Mouse (Mus musculus) spleen, adult 12 weeks (tissue): ENCODE data around the gene Hc.

Experiments
- DNase-seq: peaks from one replicate; pipeline ENCODE4 v3.0.0; 2022; ENCODE audit warnings: low spot score

Gene Hc

GRCm38 (mm10) chr2:35057243-35057642 lies 4.0 kb downstream of the Hc start:
- DNase-seq: no peak

GRCm38 (mm10) chr2:35048851-35049250 lies 12.4 kb downstream of the Hc start:
- no peak for DNase-seq

- no peak for DNase-seq
Measured at GRCm38 (mm10) chr2:35044956-35045355, 16.3 kb downstream of the Hc start.

- no peak for DNase-seq
Measured at GRCm38 (mm10) chr2:35038580-35039375, 22.5 kb downstream of the Hc start.

- no peak for DNase-seq
Measured at GRCm38 (mm10) chr2:35024646-35025154, 36.5 kb downstream of the Hc start.

GRCm38 (mm10) chr2:35021806-35022205 lies 39.4 kb downstream of the Hc start:
- DNase-seq: no peak

GRCm38 (mm10) chr2:35015861-35016260 lies 45.4 kb downstream of the Hc start:
- DNase-seq: no peak

- no peak for DNase-seq
Measured at GRCm38 (mm10) chr2:35011649-35012048, 49.6 kb downstream of the Hc start.

- no peak for DNase-seq
Measured at GRCm38 (mm10) chr2:34998956-34999355, 62.3 kb downstream of the Hc start.

GRCm38 (mm10) chr2:34996506-34996905 lies 64.7 kb downstream of the Hc start:
- no peak for DNase-seq

- no peak for DNase-seq
Measured at GRCm38 (mm10) chr2:34993696-34994356, 67.4 kb downstream of the Hc start.

- DNase-seq: no peak
Measured at GRCm38 (mm10) chr2:34992729-34993695, 68.2 kb downstream of the Hc start.

- DNase-seq: no peak
Measured at GRCm38 (mm10) chr2:34991966-34992365, 69.3 kb downstream of the Hc start.

- DNase-seq: no peak
Measured at GRCm38 (mm10) chr2:34989749-34990148, 71.5 kb downstream of the Hc start.

GRCm38 (mm10) chr2:34987595-34987994 lies 73.6 kb downstream of the Hc start:
- DNase-seq: no peak

- DNase-seq: no peak
Measured at GRCm38 (mm10) chr2:34984885-34985284, 76.4 kb downstream of the Hc start.

GRCm38 (mm10) chr2:34982906-34983698 lies 78.1 kb downstream of the Hc start:
- DNase-seq: no peak

- DNase-seq: no peak
Measured at GRCm38 (mm10) chr2:34982096-34982724, 79.0 kb downstream of the Hc start.

- no peak for DNase-seq
Measured at GRCm38 (mm10) chr2:34979459-34980011, 81.7 kb downstream of the Hc start.

- DNase-seq: no peak
Measured at GRCm38 (mm10) chr2:34978226-34978625, 83.0 kb downstream of the Hc start.
